Mouse (Mus musculus) testis, adult 2 months (tissue): ENCODE measurements around the gene Tenm3.

Experiments used
- CTCF ChIP-seq: fragments of 200-500 bp; IDR thresholded peaks from 2 replicates; pipeline ENCODE4 v1.5.1; 2012; ENCODE audit warnings: low read depth, mild to moderate bottlenecking, inconsistent platforms, low read length, moderate library complexity; ENCODE audit not compliant: control insufficient read depth, insufficient read depth, insufficient replicate concordance
- POLR2A ChIP-seq: fragments of 200-500 bp; IDR thresholded peaks from 2 replicates; pipeline ENCODE4 v1.6.1; 2012; ENCODE audit warnings: low read depth, mild to moderate bottlenecking, inconsistent platforms, low read length, moderate library complexity; ENCODE audit not compliant: control insufficient read depth

- TF ChIP-seq POLR2A (no peak), CTCF (no peak)
Observed at GRCm38 (mm10) chr8:48797955-48798359, 45.8 kb downstream of the Tenm3 start.
